Mouse (Mus musculus) embryo, embryonic 10 days (tissue): ENCODE data around the gene Mcam.
A peak's percentile ranks its signal among the peaks of the same experiment; 100 is the strongest.

Source experiments
- DNase-seq: peaks from one replicate; pipeline ENCODE4 v3.0.0-alpha.2; 2015; ENCODE audit warnings: low spot score

Gene Mcam

DNA sequence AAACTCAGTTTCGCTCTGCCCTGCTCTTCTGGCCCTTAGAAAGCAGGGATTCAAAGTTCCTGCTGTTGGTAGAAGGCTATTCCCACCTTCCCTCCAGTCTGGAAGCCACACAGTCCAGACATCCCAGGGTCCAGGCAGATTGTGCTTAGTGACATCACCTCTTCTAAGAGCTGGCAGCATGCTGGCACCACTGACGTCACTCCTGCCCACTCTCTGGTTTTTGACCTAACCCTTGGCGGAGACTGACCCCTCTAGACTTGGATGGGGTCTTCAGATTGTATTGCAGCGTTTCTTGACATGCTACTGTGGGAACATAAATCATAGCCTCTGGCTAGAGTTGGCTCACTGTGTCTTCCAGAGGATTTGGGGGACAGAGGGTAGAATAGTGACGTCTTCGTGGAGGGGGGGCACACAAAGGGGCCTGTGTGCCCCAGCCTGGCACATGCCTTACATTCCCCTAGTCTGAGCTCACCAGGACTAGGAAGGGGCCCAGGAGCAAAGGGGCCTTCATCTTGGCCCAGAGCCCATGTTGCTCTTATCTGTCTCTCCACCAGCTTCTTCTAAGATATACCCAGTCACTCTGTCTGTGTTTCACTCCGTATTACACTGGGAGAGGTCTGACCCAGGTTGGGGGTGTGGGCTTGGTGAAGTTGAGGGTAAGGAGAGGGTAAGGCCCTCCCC is 1.6 kb downstream of the Mcam start:
- DNase-seq, result no peak

DNA sequence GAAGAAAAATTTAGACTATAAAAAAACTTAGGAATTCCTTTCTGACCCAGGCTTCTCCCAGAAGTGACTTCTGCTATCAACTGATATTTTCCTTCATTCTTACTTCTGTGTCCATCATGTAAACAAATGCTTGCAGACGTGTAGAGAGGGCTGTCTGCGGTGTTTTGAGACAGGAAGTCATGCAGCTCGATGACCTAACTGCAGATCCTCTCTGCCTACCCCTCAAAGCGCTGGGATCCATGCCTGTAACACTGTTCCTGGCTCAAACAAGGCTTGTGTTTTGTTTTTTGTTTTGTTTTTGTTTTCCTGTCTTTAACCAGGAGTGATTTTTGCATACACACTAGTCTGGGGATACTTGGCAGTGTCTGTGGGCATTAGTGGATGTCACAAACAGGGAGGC is 3.6 kb downstream of the Mcam start:
- DNase-seq, result no peak

DNA sequence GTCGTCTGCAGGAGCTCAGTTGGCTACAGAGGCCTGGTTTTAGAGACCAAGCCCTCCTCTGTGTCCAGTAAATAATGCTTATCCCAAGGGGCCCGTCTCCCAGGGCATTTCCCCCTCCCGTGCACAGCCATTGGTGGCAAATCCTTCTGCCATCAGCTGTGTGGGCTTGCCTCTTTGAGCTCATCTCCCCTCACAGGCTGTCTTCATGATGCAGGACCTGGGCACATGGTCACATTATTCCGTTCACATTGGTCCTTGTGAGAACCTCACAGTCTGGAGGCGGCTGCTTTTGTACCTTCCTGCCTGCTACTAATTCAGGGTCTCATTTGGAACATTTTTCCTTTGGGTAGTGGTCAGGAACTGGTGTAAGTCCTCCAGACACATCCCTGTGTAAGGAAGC is 7.7 kb downstream of the Mcam start:
- no peak for DNase-seq

DNA sequence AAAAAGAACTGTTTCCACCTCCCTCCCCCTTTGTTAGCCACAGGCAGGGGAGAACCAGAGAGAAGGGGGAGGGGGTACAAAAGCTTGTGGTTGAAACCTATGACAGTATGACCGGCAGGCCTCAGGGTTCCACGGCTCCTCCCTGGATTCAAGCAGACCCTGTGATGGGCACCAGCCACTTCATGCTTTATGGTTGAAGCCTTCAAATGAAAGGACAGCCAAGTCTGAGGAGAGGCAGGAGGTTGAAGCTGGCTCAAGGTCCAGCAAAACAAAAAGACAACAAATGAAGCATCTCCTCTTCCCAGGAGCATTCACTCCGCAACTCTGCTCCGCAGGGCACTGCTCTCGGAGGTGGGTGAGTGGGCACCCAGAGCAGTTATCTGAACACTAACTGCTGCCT is 9.2 kb downstream of the Mcam start:
- no peak for DNase-seq

DNA sequence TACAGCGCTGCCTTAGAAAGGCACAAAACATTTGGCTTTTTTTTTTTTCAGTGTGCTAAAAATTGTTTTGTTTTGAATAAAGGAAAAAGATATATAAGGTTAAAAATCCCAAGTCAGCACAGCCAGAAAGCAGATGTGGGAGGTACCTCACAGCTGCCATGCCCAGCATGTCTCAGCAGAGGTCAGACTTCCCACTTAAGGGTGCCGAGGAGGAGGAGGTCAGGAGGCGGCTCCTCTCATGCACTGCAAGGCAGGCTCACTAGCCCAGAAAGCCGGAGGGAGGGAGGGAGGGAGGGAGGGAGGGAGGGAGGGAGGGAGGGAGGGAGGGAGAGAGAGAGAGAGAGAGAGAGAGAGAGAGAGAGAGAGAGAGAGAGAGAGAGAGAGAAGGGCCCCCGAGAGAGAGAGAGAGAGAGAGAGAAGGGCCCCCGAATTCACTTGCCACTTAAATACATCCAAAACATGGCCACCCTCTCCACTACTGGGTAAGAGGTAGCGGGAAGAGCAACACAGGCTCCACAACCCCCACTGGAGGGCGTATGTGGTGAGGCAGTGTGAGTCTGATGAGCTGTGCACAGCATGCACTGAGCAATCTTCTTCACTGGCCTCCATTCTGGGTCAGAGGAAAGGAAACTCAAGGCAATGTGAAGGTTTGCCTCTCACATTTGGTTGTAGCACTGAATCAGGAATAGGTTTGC is 9.9 kb downstream of the Mcam start:
- DNase-seq, result peak; percentile 61

DNA sequence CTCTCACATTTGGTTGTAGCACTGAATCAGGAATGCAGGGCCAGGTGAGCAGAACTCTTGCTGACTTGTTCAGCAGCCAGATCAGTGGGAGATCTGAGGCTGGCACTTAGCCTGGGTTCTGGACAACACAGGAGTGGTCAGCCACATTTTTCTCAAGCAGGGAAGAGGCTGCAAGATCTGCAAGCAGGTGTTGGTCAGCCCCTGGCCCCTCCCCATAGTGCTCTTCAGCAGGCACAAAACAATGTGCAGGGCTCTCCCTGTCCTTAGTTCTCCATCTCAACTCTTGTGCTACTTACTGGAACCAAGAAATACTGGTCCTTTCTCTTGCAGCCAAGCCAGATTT is 10.4 kb downstream of the Mcam start:
- no peak for DNase-seq

DNA sequence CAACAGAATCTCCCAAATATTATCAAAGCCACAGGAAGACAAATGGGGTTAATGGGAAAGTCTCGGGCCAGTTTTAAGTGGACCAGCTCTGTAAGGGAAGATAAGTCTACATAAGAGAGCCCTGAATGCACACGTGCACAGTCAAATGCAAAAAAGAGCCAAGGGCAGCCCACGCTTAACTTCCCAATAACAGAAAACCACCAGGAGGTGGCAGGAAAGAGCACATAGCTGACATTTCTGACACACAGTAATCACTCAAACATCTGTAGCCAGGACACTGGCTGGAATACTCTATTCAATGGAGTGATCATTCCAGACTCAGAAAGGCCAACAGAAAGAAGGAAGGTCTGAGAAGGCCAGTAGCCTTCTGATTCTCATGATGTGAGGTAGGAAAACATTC is 13.0 kb downstream of the Mcam start:
- no peak for DNase-seq

DNA sequence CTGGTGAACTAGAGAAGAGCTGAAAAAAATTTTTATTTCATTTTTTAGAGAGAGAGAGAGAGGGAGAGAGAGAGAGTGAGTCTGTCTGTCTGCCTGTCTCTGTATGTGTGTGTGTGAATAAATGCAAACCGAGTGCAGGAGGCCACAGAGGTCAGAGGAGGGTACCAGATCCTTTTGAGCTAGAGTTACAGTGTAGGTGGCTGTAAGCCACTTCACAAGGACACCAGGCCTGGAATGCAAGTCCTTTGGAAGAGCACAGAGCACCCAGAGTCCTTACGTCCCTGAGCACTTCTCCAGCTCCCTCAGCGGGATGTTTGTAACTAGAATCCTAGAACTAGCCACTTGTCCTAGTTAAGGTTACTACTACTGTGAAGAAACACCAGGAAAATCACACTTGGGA is 25.6 kb downstream of the Mcam start:
- DNase-seq, result no peak

DNA sequence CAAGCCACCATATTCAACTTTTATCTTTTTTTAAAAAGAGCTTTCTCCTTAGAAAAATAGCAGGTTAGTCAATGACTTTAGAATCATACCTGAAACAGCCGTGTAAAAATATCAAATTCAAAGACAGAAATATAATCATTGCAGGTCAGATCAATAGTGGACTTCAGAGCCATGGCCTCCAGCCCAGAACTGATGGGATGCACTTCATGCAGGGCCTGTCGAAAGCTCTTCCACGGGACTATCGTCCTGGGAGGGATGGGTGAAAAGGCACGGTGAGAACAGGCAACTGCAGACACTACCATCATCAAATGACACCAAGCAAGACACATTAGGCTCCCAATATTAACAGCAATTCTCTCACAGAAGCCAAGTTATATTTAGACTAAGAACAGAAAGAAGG is 34.7 kb downstream of the Mcam start:
- no peak for DNase-seq

DNA sequence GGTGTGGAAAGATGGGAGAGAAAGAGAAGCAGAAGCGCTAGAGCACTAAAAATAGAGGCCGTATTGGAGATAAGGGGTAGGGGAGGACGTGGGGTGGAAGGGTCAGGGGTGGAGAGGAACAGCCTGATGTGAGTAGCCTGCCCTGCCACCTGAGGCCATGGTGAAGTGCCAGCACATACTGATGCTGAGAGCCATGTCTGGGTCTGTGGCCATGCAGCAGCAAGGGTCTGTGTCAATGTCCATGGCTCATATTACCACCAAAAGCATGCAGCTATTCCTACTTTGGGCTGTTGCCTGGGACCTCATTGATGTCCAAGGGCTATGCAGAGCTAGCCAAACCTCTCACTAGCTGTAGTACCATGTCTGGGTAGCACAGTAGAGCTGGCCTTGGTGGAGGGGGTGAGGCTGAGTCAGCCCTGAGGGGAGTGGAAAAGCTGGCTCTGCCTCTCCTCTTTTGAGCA is 36.5 kb downstream of the Mcam start:
- no peak for DNase-seq

DNA sequence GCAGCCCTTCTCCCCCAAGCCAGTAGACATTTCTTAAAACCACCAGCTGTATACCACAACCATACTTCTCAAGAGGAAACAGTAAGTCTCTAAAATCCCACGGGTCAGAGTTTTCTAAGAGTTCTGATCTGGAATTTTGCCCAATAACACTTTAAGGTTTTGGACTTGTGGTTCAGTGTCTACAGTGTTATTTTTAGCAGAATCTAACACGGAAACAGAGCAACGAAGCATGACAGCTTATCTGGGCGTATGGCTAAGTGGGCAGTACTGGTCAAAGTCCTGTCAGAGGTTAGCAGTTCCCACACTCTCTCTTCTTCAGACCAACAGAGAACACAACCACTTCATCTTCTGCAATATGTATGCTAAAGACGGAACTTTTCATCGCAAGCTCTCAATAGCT is 41.3 kb downstream of the Mcam start:
- no peak for DNase-seq

DNA sequence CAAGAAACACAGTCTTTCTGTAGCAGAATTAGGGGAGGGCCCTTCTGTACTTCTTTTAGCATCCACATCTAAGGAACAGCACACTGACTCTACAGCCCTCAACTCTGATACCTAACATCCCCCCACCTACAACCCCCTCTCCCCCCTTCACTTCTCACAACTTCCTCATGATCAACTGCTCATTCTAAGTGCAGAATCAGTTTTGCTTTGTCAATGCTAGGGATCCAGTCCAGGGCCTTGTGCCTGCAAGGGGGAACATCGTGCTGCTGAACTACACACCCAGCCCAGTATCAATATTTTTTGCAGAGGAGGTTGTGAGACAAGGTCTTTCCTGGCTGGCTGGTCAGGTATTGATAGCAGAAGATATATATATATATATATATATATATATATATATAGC is 41.7 kb downstream of the Mcam start:
- DNase-seq, result no peak

DNA sequence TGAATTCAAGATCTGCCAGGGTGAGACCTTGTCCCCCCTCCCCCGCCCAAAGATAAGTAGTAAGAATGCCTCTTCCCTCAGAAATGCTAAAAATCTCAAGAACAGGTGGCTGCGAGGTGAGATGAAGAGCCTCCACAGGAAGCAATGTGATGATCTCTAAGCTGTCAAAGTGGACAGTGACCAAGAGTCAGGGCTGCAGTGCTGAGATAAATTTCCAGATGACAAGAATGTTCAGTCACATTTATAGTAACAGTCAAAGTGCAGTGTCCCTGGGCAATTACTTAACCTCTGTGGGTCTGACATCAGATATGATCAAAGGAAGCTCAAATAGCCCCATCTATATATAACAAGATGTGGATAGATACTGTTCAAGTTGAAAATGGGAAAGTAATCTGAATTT is 43.1 kb downstream of the Mcam start:
- DNase-seq, result no peak

DNA sequence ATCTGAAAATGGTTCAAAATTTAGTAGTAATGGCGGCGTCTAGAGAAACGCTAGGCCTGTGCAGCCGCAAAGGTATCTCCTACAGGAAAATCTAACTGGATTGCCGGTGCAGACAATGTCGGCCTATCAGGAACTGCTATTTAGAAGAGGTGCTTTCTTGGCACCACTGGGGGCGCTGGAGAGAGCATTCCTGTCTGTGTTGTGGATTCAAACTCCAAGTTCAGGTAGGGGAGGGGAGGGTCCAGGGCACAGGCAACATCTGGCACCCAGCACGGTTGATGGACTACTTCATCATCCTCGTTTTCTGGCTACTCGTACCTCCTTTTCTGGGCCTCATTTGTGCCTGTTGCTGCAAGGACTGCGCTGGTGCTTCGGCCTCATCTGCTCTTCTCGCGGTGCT is 44.1 kb downstream of the Mcam start:
- peak; percentile 31 for DNase-seq

DNA sequence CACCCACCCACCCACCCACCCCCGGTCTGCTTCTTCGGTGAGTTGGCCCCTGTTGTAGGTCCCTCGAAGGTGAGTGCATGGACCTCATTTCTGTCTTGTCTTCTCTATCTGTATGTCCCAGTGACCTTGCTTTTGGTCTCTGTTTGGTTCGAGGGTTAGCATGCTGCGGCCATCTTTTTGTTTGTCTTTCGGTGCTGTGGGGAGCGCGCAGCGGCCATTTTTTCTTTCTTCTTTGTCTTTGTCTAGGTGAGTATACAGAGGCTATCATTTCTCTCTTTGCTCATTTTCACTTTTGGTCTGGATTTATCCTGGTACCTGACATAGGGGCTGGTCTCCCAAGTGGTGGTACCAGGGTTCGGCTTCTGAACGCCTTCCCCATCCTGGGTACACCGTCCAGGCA is 44.5 kb downstream of the Mcam start:
- DNase-seq, result no peak

DNA sequence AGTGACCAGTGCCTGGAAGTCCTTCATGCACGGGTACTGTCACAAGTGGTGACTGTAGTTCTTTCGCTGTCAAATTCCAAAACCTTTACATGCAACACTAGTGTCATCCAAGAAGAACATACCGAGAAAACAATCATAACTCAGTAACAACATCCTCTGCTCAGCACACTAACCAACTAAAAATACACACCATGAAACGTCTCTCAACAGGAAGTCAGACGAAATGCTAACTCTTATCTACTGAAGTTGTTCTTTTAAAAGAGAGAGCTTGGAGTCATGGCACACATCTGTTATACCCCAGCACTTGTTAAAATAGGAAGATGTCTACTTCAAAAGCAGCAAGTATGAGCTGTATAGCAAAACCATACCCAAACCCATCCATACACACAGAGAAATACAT is 47.3 kb downstream of the Mcam start:
- DNase-seq, result no peak

DNA sequence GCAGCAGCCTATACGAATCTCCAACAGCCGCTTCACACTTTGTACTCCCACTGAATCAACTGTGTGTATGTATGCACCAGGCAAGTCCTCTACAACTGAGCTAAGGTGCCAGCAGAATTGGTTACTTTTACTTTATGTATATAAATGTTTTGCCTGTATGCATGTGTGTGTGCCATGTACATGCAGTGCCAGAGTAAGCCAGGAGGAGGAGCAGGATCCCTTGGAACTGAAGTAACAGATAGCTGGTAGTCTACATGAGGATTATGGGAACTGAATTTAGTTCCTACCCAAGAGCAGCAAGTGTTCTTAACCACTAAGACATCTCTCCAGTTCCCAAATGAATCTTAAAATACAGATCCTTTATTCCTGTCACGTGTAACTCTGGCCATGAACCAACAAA is 48.0 kb downstream of the Mcam start:
- DNase-seq, result peak; percentile 32

DNA sequence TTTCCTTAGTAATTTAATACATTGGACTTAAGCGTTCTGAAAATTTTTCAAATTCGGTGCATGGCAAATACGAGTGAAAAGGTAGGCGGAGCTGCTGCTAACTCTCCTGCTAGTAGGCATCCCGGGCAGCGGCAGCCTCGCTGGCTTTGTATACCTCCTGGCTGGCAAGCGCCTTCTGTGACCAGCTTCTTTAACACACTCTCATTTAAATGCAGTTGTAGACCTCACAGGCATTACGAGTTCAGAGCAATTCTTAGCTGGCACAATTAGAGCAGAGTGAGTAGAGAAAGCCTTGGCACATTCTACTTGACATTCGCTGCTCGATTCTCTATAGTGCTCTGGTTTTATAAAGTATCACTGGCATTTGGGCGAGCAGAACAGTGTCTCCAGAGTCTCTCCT is 54.0 kb downstream of the Mcam start:
- no peak for DNase-seq

DNA sequence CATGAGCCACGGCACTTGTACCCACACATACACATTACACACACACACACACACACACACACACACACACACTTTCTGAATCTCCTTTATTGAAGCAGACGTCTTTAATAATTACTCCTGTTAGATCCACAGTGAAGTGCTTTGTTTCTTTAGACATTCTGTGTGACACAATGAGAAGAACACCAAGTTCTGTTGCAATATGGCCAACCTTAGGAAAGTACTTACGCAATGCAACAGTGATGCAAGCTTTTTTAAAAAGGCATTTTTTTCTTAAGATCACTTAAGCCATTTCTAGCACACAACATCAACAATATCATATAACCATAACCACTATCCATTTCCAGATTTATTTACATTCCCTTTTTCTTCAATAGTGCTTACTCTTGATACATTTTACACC is 56.9 kb downstream of the Mcam start:
- DNase-seq, result no peak

DNA sequence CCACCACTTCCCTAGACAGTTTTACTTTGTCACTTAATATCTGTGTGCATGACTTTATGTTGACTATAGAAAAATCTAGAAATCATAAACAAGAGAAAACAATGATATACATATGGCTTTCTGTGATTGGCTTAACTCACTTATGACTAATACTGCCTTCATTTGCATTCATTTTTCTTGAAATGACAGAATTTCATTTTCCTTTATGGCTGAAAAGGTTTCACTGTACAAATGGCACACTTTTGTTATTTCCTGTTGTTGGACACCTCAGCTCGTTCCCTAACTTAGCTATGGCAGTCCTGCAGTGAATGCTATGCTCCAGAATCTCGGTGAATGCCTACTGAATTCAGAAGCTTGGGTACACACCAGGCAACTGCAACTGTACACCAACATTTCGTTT is 58.0 kb downstream of the Mcam start:
- no peak for DNase-seq
